Mouse (Mus musculus) testis, adult 2 months (tissue): Measurements from ENCODE around the gene Scmh1. TPM values are rescaled to one million over a fixed set of nuclear protein-coding genes. Genes with fewer than 3 reads are reported as not detected.

Source experiments
- H3K27ac ChIP-seq: fragments of 200-500 bp; 2 replicates; pipeline ENCODE4 v1.5.1; 2012; ENCODE audit warnings: low read depth, low read length; ENCODE audit not compliant: control insufficient read depth, insufficient read depth
- H3K27me3 ChIP-seq: fragments of 200-500 bp; 2 replicates; pipeline ENCODE4 v1.6.1; 2012; ENCODE audit warnings: mild to moderate bottlenecking, low read length, moderate library complexity; ENCODE audit not compliant: control insufficient read depth, insufficient read depth
- H3K36me3 ChIP-seq: fragments of 200-500 bp; 2 replicates; pipeline ENCODE4 v1.6.1; 2012; ENCODE audit warnings: mild to moderate bottlenecking, low read length; ENCODE audit not compliant: control insufficient read depth, insufficient read depth
- H3K4me1 ChIP-seq: fragments of 200-500 bp; 2 replicates; pipeline ENCODE4 v1.6.1; 2012; ENCODE audit warnings: low read length; ENCODE audit not compliant: control insufficient read depth, insufficient read depth
- H3K4me3 ChIP-seq: fragments of 200-500 bp; 2 replicates; pipeline ENCODE4 v1.5.1; 2012; ENCODE audit warnings: low read depth, mild to moderate bottlenecking, low read length, moderate library complexity, mixed read lengths; ENCODE audit not compliant: control insufficient read depth
- CTCF ChIP-seq: fragments of 200-500 bp; IDR thresholded peaks from 2 replicates; pipeline ENCODE4 v1.5.1; 2012; ENCODE audit warnings: low read depth, mild to moderate bottlenecking, inconsistent platforms, low read length, moderate library complexity; ENCODE audit not compliant: control insufficient read depth, insufficient read depth, insufficient replicate concordance
- POLR2A ChIP-seq: fragments of 200-500 bp; IDR thresholded peaks from 2 replicates; pipeline ENCODE4 v1.6.1; 2012; ENCODE audit warnings: low read depth, mild to moderate bottlenecking, inconsistent platforms, low read length, moderate library complexity; ENCODE audit not compliant: control insufficient read depth
- polyA plus RNA-seq: library from polyadenylated mRNA; depleted of rRNA; stranded (reverse); fragments of >200 nt; gene quantifications from 2 replicates; pipeline ENCODE4 v1.2.3, GENCODE M21; 2012

The Scmh1 gene
- polyA plus RNA-seq, 1 experiment: 120 TPM

- peak overlapping the region; percentile 99 for H3K27ac ChIP-seq
- H3K4me3 ChIP-seq: peak overlapping the region; percentile 99
- H3K36me3 ChIP-seq: no peaks in the 10 kb centered on the region
- H3K27me3 ChIP-seq: no peaks in the 10 kb centered on the region
- TF ChIP-seq POLR2A: no peak
- peaks cover 9% of the 10 kb centered on the region for H3K4me1 ChIP-seq
Measured at GRCm38 (mm10) chr4:120405806-120406638, 941 bp downstream of the Scmh1 start.

GRCm38 (mm10) chr4:120406639-120407273 lies 1.7 kb downstream of the Scmh1 start:
- H3K4me3 ChIP-seq: no peak overlapping the region
- no peaks in the 10 kb centered on the region for H3K36me3 ChIP-seq
- no peak overlapping the region for H3K27ac ChIP-seq
- peaks cover 9% of the 10 kb centered on the region for H3K4me1 ChIP-seq
- TF ChIP-seq CTCF (no peak), POLR2A (no peak)
- no peaks in the 10 kb centered on the region for H3K27me3 ChIP-seq

DNA sequence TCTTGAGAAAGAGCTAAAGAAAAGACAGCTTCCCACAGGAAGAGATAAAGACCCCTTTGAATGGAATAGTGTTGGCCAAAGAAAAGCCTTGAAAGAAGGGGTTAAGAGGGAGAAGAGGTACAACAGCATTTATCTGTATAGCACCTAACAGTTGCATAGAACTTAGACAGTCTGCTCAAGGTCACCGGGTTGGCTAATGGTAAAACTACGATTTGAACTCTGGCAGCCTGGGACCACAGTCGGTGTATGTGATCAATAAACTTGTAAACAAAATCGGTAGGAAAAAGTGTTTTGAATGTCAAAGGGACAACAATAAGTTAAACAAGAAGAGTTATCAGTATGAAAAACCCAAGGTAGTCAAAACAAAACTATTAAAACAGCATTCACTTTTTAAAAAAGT lies 13.0 kb downstream of the Scmh1 start:
- Histone ChIP-seq H3K27ac (no peak overlapping the region), H3K4me3 (no peak overlapping the region), H3K36me3 (0 out of 2 replicates have a peak, but pooled peaks cover 1% of the 10 kb centered on the region), H3K4me1 (no peaks in the 10 kb centered on the region), H3K27me3 (no peaks in the 10 kb centered on the region)
- TF ChIP-seq CTCF: no peak
- TF ChIP-seq POLR2A: no peak

GRCm38 (mm10) chr4:120420193-120420592 lies 15.1 kb downstream of the Scmh1 start:
- H3K4me3 ChIP-seq: no peak overlapping the region
- H3K27me3 ChIP-seq: no peaks in the 10 kb centered on the region
- TF ChIP-seq CTCF (no peak), POLR2A (no peak)
- no peak overlapping the region for H3K27ac ChIP-seq
- H3K36me3 ChIP-seq: 0 out of 2 replicates have a peak, but pooled peaks cover 1% of the 10 kb centered on the region
- no peaks in the 10 kb centered on the region for H3K4me1 ChIP-seq

GRCm38 (mm10) chr4:120420685-120421084 lies 15.6 kb downstream of the Scmh1 start:
- Histone ChIP-seq H3K4me1 (no peaks in the 10 kb centered on the region), H3K27ac (no peak overlapping the region), H3K27me3 (no peaks in the 10 kb centered on the region), H3K36me3 (0 out of 2 replicates have a peak, but pooled peaks cover 1% of the 10 kb centered on the region), H3K4me3 (no peak overlapping the region)
- TF ChIP-seq CTCF (no peak), POLR2A (no peak)

- Histone ChIP-seq H3K36me3 (no peaks in the 10 kb centered on the region), H3K27ac (no peak overlapping the region), H3K27me3 (no peaks in the 10 kb centered on the region), H3K4me1 (no peaks in the 10 kb centered on the region; the same call in 1 of the 2 replicates), H3K4me3 (no peak overlapping the region)
- TF ChIP-seq POLR2A (no peak), CTCF (no peak)
Measured at GRCm38 (mm10) chr4:120430601-120431000, 25.5 kb downstream of the Scmh1 start.

DNA sequence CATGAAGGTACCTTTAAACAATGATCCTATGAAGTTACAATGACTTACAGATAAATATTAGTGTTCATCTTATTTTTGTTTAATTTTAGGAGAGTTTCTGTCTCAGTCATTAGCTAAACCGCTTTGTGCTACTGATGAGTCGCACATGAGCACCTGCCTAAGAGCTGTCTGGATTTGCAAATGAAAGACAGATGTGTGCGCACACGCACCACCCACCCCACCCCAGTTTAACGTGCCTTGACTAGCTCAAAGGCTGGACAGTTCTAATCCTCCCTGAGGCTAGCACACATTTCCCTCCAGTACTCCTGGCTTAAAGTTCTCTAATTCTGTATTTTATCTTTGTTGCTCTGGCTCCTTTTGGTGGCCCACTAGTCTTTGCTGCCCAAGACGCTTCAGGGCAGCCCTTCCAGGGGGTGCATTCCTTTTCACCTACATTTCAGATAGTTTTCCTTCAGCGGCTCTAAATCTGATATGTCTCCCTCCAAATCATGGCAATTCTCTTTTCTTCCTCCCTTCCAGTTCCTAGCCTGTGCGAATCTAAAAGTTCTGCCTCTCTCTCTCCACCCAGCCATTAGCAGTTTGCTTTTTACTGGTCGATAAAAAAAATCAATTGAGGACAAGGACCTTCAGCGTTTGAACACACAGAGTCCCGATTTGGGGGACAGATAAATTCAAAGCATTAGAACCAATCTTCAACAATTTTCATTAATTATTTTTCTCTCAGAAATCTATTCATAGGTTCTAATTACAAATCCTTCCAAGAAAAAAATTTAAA lies 27.7 kb downstream of the Scmh1 start:
- TF ChIP-seq CTCF (no peak), POLR2A (no peak)
- Histone ChIP-seq H3K27ac (no peak overlapping the region), H3K36me3 (no peaks in the 10 kb centered on the region), H3K27me3 (no peaks in the 10 kb centered on the region), H3K4me1 (no peaks in the 10 kb centered on the region; the same call in 1 of the 2 replicates), H3K4me3 (no peak overlapping the region)
